Mouse (Mus musculus) gastrocnemius, adult 18-20 months (tissue): ENCODE results near the gene Fbxl18. TPM values are rescaled to one million over a fixed set of nuclear protein-coding genes. Genes with fewer than 3 reads are reported as not detected.
"Not testable (repeated sequence)": the region's sequence is repeated elsewhere in the genome, so short reads cannot be mapped to it uniquely, and the experiment has no call there.

Source experiments
- DNase-seq: peaks from one replicate; pipeline ENCODE4 v3.0.0; 2021; ENCODE audit warnings: low spot score
- total RNA-seq, 2 experiments: library from RNA; stranded (reverse); gene quantifications; 2 replicates each; pipeline ENCODE4 v1.2.3; 2021

Fbxl18 gene
- total RNA-seq, 2 experiments from 2014 or later, result 4.9 to 5.9 TPM

GRCm38 (mm10) chr5:142900651-142901050, 5.4 kb upstream of the Fbxl18 start:
- no peak for DNase-seq

- no peak for DNase-seq
Measured at GRCm38 (mm10) chr5:142899932-142900533, 4.8 kb upstream of the Fbxl18 start.

DNA sequence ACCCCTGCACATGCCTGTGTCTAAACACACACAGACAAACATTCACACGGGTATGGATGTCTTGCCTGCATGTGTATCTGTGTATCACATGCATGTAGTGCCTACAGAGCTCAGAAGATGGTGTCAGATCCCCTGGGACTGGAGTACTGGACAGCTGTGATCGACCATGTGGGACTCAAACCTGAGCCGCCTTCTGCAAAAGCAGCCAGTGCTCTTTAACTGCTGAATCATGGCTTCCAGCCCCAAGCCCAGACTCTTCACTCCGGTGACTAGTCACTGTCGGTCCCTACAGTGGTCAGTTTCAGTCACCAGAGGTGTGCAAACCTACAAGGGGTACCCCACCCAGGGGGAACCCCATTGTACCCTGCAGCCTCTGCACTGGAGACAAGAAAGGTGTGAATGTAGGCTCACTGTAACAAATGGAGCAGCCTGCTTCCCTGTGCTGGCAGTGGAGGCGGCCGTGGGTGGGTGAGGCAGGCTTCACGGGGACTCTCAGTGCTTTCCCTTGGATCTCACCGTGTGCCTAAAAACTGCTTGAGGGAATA, 3.9 kb upstream of the Fbxl18 start:
- no peak for DNase-seq

DNA sequence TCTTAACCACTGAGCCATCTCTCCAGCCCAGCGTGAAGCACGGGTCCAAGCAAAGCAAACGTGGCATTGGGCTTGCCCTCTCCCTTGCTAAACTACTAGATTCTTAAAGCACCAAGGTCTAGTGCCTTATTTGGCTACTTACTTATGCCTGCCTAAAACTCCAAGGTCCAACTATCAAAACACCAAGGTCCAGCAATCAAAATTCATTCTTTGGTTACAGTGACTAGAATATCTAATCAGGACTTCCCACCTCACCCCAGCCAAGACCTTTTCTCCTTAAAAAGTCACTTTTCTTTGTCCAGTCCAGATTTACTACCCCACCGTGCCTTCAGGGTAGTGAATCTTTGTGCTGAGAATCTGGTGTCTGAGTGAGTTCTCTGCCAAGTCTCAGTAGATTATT, 3.1 kb upstream of the Fbxl18 start:
- no peak for DNase-seq

- DNase-seq, result no peak
Measured at GRCm38 (mm10) chr5:142897568-142898248, 2.5 kb upstream of the Fbxl18 start.

GRCm38 (mm10) chr5:142896713-142897112, 1.5 kb upstream of the Fbxl18 start:
- no peak for DNase-seq

DNA sequence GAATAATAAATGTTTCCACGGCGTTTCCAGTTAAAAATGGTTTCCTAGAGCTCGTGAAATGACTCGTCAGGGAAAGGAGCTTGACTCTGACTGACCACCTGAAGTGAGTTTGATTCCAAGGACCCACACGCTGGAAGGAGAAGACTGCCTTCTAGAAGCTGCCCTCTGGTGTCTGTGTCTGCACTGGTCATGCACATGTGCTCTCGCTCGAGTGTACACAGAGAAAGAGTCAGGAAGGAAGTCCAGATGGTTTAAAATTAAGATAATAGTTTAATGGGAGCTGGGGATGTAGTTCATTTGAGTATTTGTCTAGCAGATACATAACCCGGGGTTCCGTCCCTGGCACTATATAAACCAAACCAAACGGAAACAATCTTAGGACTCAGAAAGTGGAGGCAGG, 971 bp upstream of the Fbxl18 start:
- DNase-seq, result no peak

- no peak for DNase-seq
Measured at GRCm38 (mm10) chr5:142891396-142891795, 3.8 kb downstream of the Fbxl18 start.

DNA sequence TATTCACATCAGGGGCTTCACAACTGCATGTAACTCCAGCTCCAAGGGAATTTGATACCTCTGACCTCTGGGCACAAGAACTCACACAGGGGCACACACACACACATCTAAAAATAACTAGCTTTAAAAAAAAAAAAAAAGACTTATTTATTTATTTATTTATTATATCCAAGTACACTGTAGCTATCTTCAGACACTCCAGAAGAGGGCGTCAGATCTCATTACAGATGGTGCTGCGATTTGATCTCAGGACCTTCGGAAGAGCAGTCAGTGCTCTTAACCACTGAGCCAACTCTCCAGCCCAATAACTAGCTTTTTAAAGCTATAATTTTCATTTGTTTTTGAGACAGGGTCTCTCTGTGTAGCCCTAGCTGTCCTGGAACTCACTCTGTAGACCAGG, 7.7 kb downstream of the Fbxl18 start:
- not testable (repeated sequence) for DNase-seq

DNA sequence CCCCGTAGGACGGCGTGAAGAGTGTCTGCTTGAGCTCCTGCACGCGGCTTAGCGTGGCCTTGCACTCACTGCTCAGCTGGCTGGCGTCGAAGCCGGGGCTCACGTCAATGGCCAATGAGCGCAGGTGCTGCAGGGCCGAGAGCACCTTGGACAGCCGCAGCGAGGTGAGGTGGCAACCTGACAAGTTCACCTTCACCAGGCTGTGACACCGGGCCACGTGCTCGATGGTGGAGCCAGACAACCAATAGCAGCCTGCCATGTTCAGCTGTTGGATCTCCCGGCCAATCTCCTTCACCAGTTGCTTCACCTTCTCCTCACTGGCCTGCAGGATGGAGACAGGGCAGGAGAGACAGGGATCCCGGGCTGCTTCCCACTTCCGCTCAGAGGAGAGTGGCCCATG, 8.5 kb downstream of the Fbxl18 start:
- no peak for DNase-seq

GRCm38 (mm10) chr5:142886181-142886580, 9.0 kb downstream of the Fbxl18 start:
- DNase-seq, result no peak

DNA sequence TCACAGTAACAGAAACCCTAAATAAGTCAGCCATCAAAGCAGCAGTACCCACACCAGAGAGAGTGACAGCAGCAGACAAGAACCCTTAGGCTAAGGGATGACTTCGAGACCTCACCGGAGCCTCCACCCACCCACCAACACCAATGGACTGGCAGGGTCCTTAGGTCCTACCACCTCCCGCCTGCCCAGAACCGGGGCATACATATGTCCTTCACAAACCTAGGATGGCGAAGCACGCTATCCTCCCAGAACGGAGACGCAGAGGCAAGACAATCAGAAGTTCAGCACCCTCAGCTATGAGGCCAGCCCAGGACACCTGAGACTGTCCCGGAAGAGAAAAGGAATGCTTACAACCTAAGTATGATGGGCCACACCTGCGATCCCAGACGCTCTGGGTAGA, 12.8 kb downstream of the Fbxl18 start:
- DNase-seq, result no peak

- DNase-seq, result no peak
Measured at GRCm38 (mm10) chr5:142881936-142882335, 13.3 kb downstream of the Fbxl18 start.

DNA sequence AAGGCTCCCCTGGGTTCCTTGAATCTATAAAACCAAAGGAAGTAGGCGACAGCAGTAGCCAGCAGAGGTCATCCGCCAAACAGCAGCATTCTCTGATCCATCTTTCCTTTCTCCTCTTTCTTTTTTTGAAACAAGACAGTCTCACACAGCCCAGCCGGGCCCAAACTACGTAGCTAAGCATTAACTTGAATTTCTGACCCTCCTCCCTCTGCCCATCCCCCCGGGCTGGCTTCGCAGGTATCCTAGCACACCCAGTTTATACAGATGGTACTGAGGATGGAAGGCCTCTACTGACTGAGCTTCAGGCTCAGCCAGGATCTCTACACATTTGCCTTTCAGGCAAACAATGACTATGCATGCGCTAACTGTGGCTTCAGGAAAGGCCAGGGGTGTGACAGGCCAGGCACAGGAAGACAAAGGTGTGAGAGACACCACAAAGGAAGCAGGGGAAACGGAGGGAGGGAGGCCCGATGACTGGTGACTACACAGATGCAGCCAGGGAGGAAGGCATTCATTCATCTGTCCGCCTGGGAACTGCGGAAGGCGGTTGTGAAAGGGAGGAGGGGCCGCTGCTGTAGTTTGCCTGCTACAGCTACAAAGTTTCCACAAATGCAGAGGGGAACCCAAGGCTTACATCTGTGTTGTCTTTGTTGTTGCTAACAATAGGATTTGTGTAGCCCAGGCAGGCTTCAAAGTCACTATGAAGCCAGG, 14.3 kb downstream of the Fbxl18 start:
- DNase-seq, result no peak

DNA sequence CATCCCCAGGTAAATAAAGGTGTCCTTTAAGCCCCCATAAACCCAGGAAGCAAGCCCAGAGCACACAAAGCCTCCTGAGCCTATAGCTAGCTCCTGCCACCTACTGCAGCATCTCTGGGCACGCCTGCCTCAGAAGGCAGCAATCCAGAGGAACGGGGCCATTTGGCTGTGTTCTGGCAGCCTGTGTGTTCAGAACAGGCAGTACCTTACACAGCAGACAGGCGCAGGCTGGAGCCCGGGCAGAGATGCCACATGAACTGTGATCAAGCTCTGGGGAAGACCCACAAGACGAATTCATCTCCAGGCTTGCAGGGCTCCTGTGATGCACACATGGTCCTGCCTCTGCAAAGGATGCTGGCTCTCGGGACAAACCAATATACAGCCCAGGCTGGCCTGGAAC, 15.0 kb downstream of the Fbxl18 start:
- no peak for DNase-seq

- DNase-seq, result peak; percentile 84
Measured at GRCm38 (mm10) chr5:142879318-142880175, 15.7 kb downstream of the Fbxl18 start.

DNA sequence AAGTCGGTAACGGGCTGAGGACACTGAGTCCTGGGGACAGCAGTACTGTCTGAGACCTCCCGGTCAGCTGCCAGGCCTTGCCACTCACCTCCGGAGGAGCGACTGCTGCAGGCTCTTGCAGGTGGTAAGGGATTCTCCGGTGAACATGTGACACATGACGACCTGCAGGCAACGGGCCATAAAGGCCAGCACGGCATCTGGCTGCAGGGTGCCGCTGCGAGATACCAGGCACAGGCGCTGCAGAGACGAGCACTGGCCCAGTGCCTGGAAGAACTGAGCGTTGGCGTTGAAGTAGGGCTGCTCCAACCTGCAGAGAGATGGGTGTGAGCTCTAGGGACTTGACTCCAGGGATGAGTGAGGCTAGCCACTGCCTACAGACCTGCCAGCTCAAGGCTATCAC, 16.7 kb downstream of the Fbxl18 start:
- no peak for DNase-seq

GRCm38 (mm10) chr5:142877337-142878280, 17.6 kb downstream of the Fbxl18 start:
- DNase-seq, result peak; percentile 86

DNA sequence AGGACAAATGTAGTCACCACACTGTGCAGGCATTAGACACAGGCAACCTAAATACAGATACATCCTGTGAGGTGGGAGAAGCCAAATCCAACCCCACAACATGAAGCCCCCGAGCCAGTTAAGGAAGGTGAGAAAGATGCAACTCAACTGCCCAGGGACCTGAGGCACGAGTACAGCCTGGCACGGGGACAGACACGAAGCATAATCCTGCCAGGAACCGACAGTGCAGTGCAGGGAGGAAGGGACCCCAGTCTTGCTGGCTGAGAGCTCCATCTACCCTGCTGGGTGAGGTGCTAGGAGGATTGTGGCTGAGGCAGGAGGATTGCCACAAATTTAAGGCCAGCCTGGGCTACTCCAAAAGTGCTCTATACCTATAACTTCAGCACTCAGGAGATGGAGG, 18.3 kb downstream of the Fbxl18 start:
- DNase-seq, result no peak

GRCm38 (mm10) chr5:142875513-142875905, 19.7 kb downstream of the Fbxl18 start:
- no peak for DNase-seq
